Mouse (Mus musculus) liver, adult 2 months (tissue): ENCODE results near the gene Cog1. TPM values are rescaled to one million over a fixed set of nuclear protein-coding genes. Genes with fewer than 3 reads are reported as not detected.

Source experiments
- DNase-seq: peaks from one replicate; pipeline ENCODE4 v3.0.0-alpha.2; 2011; ENCODE audit warnings: low read depth, low spot score; ENCODE audit errors: extremely low read depth
- H3K27ac ChIP-seq: fragments of 200-500 bp; replicated peaks from 2 replicates; pipeline ENCODE4 v1.5.1; 2012; ENCODE audit warnings: low read depth, mild to moderate bottlenecking, control low read depth, inconsistent platforms, low read length; ENCODE audit not compliant: insufficient read depth
- H3K27me3 ChIP-seq: fragments of 200-500 bp; 2 replicates; pipeline ENCODE4 v1.6.1; 2012; ENCODE audit warnings: mild to moderate bottlenecking, moderate library complexity, low read length, inconsistent platforms; ENCODE audit not compliant: control insufficient read depth, insufficient read depth
- H3K36me3 ChIP-seq: fragments of 200-500 bp; 2 replicates; pipeline ENCODE4 v1.6.1; 2012; ENCODE audit warnings: low read length, inconsistent platforms; ENCODE audit not compliant: control insufficient read depth, insufficient read depth
- H3K4me1 ChIP-seq: fragments of 200-500 bp; 2 replicates; pipeline ENCODE4 v1.6.1; 2011; ENCODE audit warnings: low read length; ENCODE audit not compliant: control insufficient read depth, insufficient read depth
- H3K4me3 ChIP-seq: fragments of 200-500 bp; 2 replicates; pipeline ENCODE4 v1.5.1; 2011; ENCODE audit warnings: low read depth, mild to moderate bottlenecking, control low read depth, low read length, moderate library complexity; ENCODE audit not compliant: insufficient read depth
- H3K79me2 ChIP-seq: fragments of 200-500 bp; 2 replicates; pipeline ENCODE4 v1.6.1; 2012; ENCODE audit warnings: inconsistent platforms, mild to moderate bottlenecking, low read length, moderate library complexity; ENCODE audit not compliant: control insufficient read depth, insufficient read depth
- H3K9ac ChIP-seq: fragments of 200-500 bp; 2 replicates; pipeline ENCODE4 v1.6.1; 2012; ENCODE audit warnings: low read depth, mild to moderate bottlenecking, control low read depth, inconsistent platforms, low read length
- CTCF ChIP-seq: fragments of 200-500 bp; IDR thresholded peaks from 2 replicates; pipeline ENCODE4 v1.5.1; 2011; ENCODE audit warnings: low read depth, low read length, control low read depth
- POLR2A ChIP-seq: fragments of 200-500 bp; IDR thresholded peaks from 2 replicates; pipeline ENCODE4 v1.6.1; 2011; ENCODE audit warnings: low read length, control low read depth; ENCODE audit not compliant: insufficient read depth; ENCODE audit errors: extremely low read depth
- WGBS: fragments of 180-500 bp; shearing (Covaris S2); methylation state at CpG from one replicate; pipeline ENCODE4 v1.1.7; 2018; 5-methylcytosine and 5-hydroxymethylcytosine counted together
- polyA plus RNA-seq: library from polyadenylated mRNA; depleted of rRNA; stranded (reverse); fragments of >200 nt; gene quantifications from 2 replicates; pipeline ENCODE4 v1.2.3, GENCODE M21; 2012
- total RNA-seq: library from RNA; depleted of rRNA; stranded (reverse); fragments of >200 nt; gene quantifications from 2 replicates; pipeline ENCODE4 v1.2.3, GENCODE M21; 2014

Cog1 gene
- total and polyA plus RNA-seq, 2 experiments: 6.0 to 17.7 TPM

DNA sequence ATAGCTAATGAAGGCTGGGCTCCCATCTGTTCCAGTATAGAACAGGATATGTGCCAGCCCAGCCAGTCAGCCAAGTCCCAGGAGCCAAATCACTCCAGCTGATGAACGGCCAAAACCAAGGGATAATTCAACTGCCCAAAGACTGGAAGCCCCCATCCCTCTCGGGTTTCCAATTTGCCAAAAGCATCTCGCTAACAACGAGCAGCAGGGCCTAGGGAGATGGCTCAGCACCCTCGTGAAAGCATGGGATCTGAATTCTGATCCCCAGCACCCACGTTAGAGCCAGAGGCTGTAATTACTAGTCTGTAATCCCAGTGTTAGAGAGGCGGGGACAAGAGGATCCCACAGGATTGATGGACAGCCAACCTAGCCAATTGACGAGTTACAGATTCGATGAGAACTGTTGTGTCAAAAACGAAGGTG lies 14.3 kb upstream of the Cog1 start:
- Histone ChIP-seq H3K27ac (no peak overlapping the region), H3K9ac (no peak overlapping the region), H3K4me3 (no peak overlapping the region), H3K27me3 (no peaks in the 10 kb centered on the region), H3K36me3 (no peaks in the 10 kb centered on the region), H3K79me2 (no peaks in the 10 kb centered on the region), H3K4me1 (peaks cover 8% of the 10 kb centered on the region)
- no peak for TF ChIP-seq POLR2A
- 91% methylated on average over 10 of the region's 10 CpGs for WGBS
- no peak for DNase-seq

DNA sequence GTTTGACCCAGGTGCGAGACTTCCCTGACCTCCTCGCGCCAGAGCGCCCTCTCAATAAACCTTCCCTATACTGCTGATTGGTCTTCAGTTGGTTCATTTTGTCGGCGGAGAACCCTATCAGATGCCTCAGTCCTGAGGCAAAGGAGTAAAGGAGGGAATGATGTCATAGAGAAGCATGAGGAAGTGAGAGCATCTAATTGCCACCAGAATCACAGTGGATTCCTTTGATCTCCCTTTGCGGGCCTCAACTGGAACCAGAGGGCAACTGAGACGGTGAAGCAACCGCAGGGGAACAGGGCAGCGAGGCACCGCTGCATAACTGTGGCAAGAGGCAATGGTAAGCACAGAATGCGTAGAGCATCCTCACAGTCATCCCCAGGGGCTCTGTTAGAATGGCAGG lies 10.3 kb upstream of the Cog1 start:
- TF ChIP-seq CTCF: no peak
- TF ChIP-seq POLR2A: no peak
- no peaks in the 10 kb centered on the region for H3K4me1 ChIP-seq
- H3K4me3 ChIP-seq: no peak overlapping the region
- no peak overlapping the region for H3K9ac ChIP-seq
- no peak for DNase-seq
- WGBS: 96% methylated on average over 12 of the region's 12 CpGs
- no peaks in the 10 kb centered on the region for H3K79me2 ChIP-seq
- H3K27me3 ChIP-seq: no peaks in the 10 kb centered on the region
- H3K36me3 ChIP-seq: no peaks in the 10 kb centered on the region
- no peak overlapping the region for H3K27ac ChIP-seq

- no peak overlapping the region for H3K27ac ChIP-seq
- peaks cover 3% of the 10 kb centered on the region; the same call in 1 of the 2 replicates for H3K4me1 ChIP-seq
- H3K79me2 ChIP-seq: no peaks in the 10 kb centered on the region
- WGBS: 92% methylated on average over 3 of the region's 3 CpGs
- no peak overlapping the region for H3K4me3 ChIP-seq
- DNase-seq: no peak
- no peak for TF ChIP-seq CTCF
- TF ChIP-seq POLR2A: no peak
- H3K9ac ChIP-seq: no peak overlapping the region
- H3K27me3 ChIP-seq: no peaks in the 10 kb centered on the region
- no peaks in the 10 kb centered on the region for H3K36me3 ChIP-seq
Observed at GRCm38 (mm10) chr11:113645181-113645580, 3.8 kb upstream of the Cog1 start.

GRCm38 (mm10) chr11:113648152-113648551 lies 817 bp upstream of the Cog1 start:
- Histone ChIP-seq H3K27me3 (no peaks in the 10 kb centered on the region), H3K36me3 (0 out of 2 replicates have a peak, but pooled peaks cover 4% of the 10 kb centered on the region), H3K79me2 (no peaks in the 10 kb centered on the region), H3K27ac (no peak overlapping the region), H3K4me3 (no peak overlapping the region), H3K4me1 (peaks cover 7% of the 10 kb centered on the region; the same call in 1 of the 2 replicates), H3K9ac (no peak overlapping the region)
- TF ChIP-seq POLR2A (no peak), CTCF (peak; percentile 96)
- no peak for DNase-seq
- 4% methylated on average over 15 of the region's 15 CpGs for WGBS

- under 1% methylated on average over 87 of the region's 91 CpGs for WGBS
- DNase-seq: peak; percentile 45
- 0 out of 2 replicates have a peak, but pooled peaks have one; percentile 56 for TF ChIP-seq POLR2A
- no peak for TF ChIP-seq CTCF
- H3K4me3 ChIP-seq: peak within 1 kb of the TSS; percentile 85
- no peaks in the 10 kb centered on the region for H3K27me3 ChIP-seq
- H3K9ac ChIP-seq: peak within 1 kb of the TSS; percentile 92
- H3K27ac ChIP-seq: peak within 1 kb of the TSS; percentile 72
- H3K79me2 ChIP-seq: no peaks in the 10 kb centered on the region
- peaks cover 7% of the 10 kb centered on the region; the same call in 1 of the 2 replicates for H3K4me1 ChIP-seq
- H3K36me3 ChIP-seq: peaks cover 11% of the 10 kb centered on the region; the same call in 1 of the 2 replicates
Observed at GRCm38 (mm10) chr11:113649353-113650210, 613 bp downstream of the Cog1 start, which contains the start of gene Slc39a11. TSS of gene Slc39a11 (minus strand) at chr11:113650079.
